Mouse (Mus musculus): Measurements from ENCODE around the gene Crb3.

Crb3 gene

DNA sequence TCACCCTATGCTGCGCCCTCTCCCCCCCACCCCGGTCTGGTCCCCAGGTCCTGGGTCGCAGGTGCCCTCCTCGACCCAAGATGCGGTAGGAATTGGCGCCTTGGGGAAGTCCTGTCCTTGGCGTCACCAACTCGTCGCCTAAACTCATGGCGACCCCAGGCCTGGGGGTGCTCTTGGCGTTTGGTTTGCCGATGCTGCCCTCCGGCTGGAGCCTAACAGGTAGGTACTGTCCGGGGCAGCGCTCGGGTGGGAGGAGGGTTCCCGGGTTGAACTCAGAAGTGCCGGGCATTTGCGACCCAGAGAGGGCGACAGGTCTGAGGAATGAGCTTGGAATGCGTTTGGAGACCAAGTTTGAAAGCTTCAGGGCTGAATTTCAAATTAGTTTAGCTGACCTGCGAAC is 3.6 kb downstream of the Crb3 start:
- DNase-seq, result no peak

DNA sequence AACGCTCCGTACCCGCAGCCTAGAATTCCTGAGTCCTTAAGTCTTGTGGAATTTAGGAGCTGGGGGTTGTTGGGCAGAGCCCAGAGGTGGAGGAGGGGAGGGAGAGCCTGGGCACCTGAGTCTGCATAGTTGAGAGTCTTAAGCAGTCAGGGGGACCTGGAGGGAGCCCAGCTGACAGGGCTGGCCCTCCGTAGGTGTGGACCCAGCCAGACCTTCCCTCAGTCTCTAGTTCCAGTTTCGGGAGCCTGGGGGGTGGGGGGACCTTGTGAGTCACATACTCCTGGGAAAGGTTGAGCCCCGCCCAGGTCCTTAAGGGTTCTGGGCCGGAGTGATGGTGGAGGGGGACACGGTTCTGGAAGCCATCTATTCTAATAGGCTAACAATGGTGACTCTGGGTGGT is 4.1 kb downstream of the Crb3 start:
- no peak for DNase-seq

DNA sequence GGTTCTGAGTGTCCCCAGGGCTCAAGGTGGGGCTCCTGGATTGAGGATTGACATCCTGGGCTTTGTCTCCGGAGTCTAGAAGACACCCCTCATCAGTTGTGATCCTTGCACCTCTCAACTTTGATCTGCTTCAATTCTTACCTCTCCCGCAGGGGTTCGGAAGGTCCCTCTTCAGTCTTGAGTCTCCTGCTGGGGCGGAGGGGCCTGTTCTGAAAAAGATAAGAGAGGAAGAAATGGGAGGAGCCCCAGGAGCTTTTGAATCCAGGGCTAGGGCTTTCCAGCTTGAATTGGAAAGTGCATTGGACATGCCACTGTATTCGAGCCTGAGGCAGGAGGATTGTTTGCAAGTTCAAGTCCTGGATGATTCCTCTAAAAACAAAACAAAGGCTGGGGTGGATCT is 8.0 kb downstream of the Crb3 start:
- no peak for DNase-seq

DNA sequence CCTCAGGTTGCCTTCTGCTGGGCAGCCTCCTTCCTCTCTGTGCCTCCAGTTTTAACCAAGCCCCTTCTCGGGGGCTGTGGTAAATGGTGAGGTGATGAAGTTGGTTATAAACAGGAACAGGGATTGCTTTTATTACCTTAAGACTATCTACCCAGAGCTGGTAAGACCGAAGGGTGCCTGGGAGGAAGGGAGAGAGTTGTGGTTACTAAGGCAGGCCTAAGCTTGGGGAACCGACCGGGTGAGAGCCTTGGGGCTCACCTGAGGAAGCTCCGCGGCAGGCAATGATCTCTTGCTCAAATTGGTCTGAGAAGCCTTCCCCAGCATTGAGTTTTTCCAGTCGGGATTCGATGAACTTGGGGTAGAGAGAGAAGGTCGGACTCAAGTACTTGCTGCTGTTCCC is 11.4 kb downstream of the Crb3 start:
- DNase-seq, result no peak

DNA sequence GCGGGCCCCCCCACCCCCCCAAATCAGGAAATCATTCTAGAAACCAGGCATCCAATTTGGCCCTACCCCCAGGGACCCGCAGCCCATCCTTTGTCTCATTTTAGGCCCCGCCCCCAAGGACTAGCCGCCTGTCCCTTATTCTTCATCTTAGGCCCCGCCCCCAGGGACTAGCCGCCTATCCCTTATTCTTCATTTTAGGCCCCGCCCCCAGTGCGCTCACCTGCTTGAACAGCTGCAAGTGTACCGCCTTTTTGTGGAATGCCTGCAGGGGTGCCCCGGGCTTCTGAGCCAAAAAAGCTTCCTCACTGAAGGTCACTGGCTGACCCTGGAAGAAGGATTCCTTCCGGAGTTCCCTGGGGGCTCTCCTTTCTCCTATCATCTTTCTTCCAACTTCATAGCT is 11.8 kb downstream of the Crb3 start:
- peak; percentile 84 for DNase-seq

DNA sequence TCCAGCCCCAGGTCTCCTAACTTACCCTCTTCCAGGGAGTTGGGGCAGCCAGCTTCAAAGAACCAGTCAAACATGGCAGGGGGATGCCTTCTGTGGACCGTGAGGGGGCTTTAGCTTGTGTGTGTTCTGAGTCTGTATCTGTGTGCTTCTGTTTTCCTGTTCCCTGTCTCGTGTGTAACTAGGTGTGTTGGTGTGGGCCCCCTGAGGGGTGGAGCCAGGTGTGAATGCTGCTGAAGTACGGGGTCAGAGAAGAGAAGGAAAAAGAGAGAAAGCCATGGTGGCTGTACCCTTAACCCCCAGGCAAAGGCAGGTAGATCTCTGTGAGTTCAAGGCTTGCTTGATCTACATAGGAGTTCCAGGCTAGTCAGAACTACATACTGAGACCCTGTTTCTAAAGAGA is 18.0 kb downstream of the Crb3 start:
- DNase-seq, result no peak

DNA sequence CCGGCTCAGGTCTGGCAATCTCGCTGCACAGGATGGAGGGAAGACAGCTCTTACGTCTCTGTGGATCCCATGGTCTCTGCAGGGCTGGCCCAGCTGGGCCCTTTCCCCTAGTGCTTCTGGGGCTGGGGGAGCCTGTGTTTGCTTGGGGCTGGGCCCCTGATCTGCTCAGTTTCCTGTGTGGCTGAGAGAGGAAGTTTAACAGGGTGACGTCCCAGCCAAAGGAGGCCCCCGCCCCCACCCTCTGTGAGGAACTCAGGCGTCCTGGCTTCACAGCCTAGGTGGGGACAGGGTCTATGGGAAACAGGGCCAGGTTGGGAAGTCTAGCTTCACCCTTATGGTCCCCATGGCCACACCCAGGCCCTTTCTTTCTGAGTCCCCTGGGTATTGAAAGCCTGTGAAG is 19.4 kb downstream of the Crb3 start, which contains the start of gene Dennd1c:
Dennd1c (minus strand) TSS at position 179 of the 400 bp plus-strand sequence.
- no peak for DNase-seq

DNA sequence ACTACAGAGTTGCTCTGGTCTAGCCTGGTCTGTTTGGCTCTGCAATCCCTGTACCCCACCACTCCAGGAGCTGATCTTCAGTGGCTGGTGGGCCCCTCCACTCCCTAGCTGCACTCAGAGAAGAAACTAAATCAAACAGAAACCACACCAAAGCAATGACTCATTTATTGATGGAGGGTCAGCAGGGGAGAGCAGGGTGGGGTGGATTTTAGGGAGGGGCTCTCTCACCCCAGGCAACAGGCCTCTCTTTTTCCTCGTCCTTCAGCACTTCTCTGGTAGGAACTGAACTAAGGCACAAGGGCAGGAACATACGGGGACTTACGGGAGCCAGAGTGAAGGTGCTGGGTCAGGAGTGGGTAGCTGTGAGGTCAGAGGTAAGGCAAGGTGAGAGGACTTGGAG is 21.0 kb downstream of the Crb3 start:
- DNase-seq, result no peak

DNA sequence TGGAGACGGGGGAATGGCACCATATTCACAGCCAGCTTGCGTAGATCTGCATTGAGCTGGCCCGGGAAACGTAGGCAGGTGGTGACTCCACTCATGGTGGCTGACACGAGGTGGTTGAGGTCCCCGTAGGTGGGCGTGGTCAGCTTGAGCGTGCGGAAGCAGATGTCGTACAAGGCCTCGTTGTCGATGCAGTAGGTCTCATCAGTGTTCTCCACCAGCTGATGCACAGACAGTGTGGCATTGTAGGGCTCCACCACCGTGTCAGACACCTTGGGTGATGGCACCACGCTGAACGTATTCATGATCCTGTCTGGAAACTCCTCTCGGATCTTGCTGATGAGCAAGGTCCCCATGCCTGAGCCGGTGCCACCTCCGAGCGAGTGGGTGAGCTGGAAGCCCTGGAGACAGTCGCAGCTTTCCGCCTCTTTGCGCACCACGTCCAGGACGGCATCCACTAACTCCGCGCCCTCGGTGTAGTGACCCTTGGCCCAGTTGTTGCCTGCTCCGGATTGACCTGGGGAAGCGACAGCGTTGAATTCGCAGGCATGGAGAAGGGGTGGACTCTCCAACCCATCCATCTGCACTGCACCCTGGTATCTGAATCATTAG is 22.4 kb downstream of the Crb3 start:
- no peak for DNase-seq

DNA sequence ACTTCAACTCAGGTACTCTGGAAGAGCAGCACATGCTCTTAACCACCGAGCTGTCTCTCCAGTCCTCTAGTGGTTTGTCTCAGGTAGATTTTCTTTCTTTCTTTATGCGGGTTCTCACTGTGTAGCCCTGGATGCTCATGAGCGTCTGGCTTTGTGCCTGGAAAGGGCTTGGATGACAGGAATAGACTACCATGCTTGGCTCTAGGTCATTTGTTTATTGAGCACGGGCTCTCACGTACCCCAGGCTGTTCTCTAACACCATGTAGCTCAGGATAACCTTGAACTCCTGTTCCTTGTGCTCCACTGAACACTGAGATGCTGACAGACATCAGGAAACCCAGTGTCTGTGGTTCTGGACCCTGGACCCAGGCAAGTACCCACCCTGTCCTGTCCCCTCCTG is 23.6 kb downstream of the Crb3 start:
- no peak for DNase-seq

DNA sequence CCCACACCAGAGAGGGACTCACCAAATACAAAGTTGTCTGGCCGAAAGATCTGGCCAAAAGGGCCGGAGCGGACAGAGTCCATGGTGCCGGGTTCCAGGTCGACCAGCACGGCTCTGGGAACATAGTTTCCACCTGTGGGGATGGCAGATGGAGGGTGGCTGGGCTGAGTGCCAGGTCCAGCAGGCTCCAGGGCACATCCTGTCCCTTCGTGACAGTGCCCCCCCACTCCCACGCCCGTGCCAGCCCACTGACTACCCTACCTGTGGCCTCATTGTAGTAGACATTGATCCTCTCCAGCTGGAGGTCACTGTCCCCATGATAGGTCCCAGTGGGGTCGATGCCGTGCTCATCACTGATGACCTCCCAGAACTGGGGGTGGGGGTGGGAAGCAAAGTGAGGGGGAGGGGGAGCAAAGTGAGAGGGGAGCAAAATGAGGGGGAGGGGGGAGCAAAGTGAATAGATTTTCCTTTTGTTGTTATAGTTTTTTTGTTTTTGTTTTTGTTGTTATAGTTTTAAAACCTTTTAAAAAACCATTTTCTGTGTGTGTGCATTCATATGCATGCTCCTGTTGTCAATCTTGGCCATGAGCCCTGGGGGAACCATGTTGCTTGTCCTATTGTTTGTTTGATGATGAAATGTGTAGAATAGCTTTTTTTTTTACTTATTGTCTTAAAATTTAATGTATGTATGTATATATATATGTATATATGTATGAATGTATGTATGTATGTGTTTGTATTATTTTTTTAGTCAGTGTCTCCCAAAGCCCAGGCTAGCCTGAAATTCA is 27.3 kb downstream of the Crb3 start:
- DNase-seq, result no peak

DNA sequence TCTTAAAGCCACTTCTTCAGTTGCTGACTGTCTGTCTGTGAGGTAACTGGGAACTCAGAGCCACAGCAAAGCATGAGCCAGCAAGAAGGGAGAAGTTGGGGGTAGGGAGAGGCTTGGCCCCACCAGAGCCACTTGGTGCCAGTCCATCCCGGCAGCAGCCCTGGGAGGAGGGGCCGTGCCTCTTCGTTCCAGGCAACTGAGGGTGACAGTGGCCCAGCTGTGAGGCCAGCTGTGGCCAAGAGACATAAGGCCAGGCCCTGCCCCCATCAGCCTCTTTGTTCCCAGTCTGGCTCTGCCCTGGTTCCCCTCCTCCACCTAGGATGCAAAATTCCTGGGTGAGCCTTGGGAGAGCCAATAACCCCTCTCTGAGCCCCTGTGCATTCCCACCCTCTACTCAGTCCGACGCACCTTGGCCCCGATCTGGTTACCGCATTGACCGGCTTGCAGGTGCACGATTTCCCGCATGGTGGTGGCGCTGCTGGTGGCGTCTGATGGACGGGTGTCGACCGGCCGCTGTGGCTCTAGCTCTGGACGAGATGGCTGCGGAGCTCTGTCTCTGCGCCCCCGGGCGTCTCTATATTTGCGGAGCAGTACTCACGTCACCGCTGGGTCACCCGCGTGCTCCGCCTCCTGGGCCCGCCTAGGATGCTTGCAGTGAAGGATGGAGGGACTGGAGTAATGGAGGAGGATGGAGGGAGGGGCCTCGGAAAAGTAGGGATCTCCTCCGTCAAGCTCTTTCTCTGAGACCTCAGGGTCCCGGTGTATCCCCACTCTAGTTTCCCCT is 28.3 kb downstream of the Crb3 start, which contains the start of gene Tubb4a:
Tubb4a (minus strand) TSS at position 734 of the 784 bp plus-strand sequence.
- DNase-seq, result peak; percentile 75

DNA sequence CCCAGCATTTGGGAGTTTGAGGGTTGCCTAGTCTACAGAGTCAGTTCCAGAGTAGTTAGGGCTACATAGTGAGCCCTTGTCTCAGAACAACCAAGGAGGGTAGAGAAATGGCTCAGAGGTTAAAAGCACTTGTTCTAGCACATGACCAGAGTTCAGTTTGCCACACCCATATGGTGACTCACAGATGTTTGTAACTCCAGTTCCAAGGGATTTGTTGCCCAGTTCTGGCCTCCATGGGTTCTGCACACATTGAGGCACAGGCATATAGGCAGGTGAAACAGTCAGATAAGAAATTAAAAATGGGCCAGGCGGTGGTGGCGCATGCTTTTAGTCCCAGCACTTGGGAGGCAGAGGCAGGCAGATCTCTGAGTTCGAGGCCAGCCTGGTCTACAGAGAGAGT is 35.3 kb downstream of the Crb3 start:
- no peak for DNase-seq

DNA sequence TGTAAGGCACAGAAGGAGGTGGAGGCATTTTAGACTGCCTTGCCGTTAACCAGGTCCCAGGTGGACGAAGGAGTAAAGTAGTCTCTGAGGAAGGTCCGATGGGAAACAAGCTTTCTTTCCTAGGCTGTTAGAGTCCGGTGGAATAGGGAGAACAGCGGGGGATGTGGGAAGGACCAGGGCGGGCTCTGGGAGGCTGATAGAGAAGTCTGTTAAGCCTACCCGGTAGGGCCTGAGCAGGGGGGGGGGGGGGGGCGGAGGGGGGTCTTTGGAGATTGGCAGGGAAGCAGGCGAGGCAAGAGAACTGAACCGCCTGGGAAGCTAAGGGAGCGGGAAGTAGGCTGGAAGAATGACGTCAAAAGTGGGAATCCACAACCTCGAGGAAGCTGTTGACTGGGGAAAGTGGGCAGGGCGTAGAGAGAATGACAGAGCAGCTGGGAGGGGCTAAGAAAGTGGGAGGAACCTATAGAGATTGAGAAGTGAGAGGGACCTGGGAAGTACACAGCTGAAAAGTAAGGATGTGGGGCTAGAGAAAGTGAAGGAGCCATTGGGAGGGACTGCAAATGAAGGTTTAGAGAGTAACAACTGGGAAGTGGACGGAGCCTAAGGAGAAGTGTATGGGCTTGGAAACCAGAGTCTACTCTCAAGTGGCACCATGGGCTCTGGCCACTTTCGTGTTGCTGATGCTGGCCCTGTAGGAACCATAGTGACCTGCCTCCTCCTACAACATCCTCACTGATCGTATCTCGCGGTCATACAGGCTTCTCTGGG is 37.1 kb downstream of the Crb3 start:
- DNase-seq, result peak; percentile 68

DNA sequence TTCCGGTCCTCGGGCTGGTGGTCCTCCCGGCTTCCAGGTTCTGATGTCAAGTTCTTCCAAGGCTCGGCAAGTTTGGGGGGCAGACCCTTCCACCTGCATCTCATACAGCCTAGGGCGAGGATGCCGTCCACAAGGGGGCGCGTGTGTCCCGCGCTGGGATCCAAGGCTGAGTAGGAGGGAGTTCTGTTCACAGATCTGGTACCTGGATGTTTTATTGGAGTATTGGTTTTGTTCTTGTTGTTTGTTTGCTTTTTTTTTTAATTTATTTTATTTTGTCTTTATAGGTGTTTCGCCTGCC is 37.7 kb downstream of the Crb3 start:
- peak; percentile 87 for DNase-seq

DNA sequence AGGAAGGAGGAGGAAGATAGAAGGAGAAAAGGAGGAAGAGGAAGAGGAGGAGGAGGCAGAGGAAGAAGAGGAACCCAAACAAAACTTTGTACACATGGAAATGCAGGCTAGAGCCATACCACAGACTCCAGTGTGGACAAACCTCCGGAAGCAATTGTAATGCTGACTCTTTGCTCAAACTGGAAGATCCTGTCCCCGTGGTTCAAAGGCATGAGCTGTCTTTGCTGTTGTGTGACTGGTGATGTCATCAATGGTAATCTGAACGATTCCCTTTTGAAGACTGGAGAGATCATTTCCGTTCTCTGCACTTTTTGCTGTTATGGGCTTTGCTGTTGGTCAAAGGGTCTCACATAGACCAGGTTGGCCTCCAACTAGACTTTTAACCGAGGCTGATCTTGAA is 39.4 kb downstream of the Crb3 start:
- no peak for DNase-seq

DNA sequence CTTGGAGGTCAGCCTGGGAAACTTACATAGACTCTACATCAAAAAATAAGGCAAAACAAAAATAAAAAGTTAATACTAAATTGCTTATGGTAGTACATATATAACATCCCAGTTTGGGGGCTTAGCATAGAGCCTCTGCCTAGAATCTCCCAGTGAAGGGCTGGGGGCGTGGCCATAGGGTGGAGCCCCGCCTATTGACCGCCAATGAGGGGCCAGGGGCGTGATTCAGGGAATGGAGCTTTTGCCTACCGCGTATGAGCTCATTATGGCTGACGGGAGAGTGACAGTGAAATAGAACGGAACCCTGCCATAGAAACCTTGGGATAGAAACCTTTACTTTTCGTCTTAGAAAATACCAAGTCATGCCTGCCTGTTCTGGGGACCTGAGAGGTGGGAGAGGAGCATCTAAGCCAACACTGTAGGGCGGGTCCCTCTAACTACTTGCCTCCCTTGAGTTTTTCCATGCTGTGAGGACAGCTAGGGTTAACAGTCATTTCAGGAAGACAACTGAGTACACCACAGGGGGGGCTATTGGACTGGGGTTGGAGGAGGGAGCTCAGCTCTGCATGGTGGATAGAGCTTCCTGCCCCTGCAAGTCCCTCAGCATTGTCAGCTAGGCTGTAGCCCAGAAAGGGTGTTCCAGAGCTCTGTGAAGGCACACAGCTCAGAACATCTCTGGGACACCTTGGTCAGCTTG is 40.9 kb downstream of the Crb3 start:
- DNase-seq, result peak; percentile 61

DNA sequence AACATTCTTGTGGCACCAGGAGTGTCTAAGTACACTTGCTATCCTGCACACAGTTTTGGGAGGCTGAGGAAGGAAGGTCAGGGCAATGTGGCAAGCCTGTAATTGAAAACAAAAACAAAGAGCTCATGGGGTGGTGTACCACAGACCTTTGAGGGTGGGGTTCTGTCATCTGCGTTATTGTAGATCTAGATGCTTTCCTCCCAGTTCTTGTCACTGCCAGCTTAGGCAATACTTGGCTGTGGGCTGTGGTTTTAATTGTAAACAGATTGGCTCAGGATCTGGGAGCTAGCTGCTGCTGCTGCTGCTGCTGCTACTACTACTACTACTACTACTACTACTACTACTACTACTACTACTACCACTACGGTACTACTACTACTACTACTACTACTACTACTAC is 43.4 kb downstream of the Crb3 start:
- DNase-seq, result no peak

DNA sequence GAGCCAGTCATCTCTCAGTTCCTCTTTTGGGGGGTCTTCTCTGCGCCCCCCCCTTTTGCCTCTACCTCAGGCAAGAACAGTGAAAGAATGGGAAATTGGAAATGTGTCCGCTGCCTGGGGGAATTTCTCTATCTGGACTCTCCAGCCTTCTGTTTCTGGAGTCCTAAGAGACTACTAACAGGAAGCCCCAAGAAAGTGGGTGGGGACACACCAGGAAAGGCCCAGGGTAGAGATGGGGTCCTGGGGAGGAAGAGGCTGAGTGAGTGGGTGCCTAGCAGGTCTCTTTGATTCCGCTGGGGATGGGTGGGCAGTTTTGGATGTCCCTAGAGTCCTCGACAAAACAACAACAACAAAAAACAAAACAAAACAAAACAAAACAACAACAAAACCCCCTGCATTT is 45.6 kb downstream of the Crb3 start:
- DNase-seq, result no peak

DNA sequence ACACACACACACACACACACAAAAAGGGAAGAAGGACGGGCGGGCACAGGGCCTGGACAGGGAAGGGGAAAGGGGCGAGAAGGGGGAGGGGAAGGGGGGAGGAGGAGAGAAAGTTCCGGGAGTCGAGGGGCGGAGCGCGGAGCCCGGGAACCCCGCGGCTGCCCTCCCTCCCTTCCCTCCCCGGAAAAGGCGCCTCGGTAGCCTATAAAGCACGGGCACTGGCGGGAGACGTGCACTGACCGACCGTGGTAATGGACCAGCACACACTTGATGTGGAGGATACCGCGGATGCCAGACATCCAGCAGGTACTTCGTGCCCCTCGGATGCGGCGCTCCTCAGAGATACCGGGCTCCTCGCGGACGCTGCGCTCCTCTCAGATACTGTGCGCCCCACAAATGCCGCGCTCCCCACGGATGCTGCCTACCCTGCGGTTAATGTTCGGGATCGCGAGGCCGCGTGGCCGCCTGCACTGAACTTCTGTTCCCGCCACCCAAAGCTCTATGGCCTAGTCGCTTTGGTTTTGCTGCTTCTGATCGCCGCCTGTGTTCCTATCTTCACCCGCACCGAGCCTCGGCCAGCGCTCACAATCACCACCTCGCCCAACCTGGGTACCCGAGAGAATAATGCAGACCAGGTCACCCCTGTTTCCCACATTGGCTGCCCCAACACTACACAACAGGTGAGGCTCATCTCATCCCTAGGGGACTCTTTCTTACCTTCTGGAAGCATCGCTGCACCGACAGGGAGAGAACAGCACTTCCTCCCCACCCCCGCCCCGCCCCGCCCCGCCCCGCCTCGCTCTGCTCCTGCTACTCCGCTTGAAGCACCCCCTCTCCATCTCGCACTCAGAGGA is 46.5 kb downstream of the Crb3 start, which contains the start of gene Tnfsf9:
Tnfsf9 (plus strand) TSS at position 145 of the 854 bp plus-strand sequence.
- DNase-seq, result peak; percentile 81

DNA sequence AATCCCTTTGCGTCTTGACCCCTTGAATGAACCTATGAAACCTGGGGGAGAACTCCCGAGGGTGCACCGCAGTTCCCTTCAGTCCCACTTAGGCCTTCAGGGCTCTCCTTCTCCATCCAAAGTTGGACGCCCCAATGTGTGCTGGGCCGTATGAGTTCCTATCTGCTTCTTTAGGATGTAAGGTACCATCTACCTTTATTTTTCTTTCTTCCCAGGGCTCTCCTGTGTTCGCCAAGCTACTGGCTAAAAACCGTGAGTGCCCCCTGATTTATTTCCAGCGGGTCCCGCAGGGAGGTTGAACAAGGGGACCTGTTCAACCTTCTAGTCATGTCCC is 47.1 kb downstream of the Crb3 start:
- DNase-seq, result no peak

DNA sequence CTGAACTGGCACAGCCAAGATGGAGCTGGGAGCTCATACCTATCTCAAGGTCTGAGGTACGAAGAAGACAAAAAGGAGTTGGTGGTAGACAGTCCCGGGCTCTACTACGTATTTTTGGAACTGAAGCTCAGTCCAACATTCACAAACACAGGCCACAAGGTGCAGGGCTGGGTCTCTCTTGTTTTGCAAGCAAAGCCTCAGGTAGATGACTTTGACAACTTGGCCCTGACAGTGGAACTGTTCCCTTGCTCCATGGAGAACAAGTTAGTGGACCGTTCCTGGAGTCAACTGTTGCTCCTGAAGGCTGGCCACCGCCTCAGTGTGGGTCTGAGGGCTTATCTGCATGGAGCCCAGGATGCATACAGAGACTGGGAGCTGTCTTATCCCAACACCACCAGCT is 48.2 kb downstream of the Crb3 start:
- DNase-seq, result no peak
